Comparison of ENCODE assay signal across 20 mouse cellular contexts in the genomic region with DNA sequence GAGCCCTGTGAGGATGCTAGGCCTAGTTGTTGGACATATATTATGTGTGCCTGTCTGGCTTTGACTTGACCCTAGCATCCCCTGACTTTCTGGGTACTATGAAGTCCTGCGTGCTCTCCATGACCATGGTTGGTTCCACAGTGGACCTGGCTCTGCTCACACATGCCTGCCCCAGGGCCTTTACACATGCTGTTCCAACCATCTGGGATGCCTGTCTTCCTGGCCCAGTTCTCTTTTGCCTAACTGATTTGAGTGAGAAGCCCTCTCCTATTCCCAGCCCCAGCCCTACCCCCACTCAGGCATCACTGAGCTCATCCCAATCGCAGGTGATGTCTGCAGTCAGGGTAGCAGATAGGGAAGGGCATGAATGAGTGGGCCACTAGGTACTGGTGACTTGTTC. TPM values are rescaled to one million over a fixed set of nuclear protein-coding genes. Genes with fewer than 3 reads are reported as not detected.
A peak's percentile ranks its signal among the peaks of the same experiment; 100 is the strongest.
DNase-seq lines count a peak whose midpoint lies in the region; ATAC-seq lines count a peak whose summit lies in the region.
"Had no signal": no experiment of that assay in that cellular context is flagged by ENCODE, and none has a peak within 500 bp of the region (broad histone marks: within the 10 kb centered on the region; RNA-seq: fewer than 3 reads in every experiment).

No protein-coding gene starts in this region.

- 90% methylated on average over 2 of the region's 2 CpGs for WGBS in forebrain, embryonic 15.5 days
- 83% methylated on average over 2 of the region's 2 CpGs for WGBS in forebrain, embryonic 16.5 days
- WGBS in midbrain, embryonic 11.5 days = 90% methylated on average over 2 of the region's 2 CpGs
- 92% methylated on average over 2 of the region's 2 CpGs for WGBS in midbrain, embryonic 10.5 days

- no peak overlapping the region for H3K9ac ChIP-seq in forebrain, embryonic 15.5 days (replicated peaks)
- H3K9ac ChIP-seq in forebrain, embryonic 16.5 days (replicated peaks; ENCODE audit: low read depth, low read length) = no peak overlapping the region
- H3K9ac ChIP-seq in midbrain, embryonic 11.5 days (ENCODE audit: low read length) = no peak overlapping the region
- H3K9ac ChIP-seq: heart, embryonic 15.5 days; hindbrain, embryonic 13.5 days had no signal

- peak; percentile 51 to 56 for DNase-seq in cerebellum, postnatal 14 days
- DNase-seq in cerebellum, adult 9-11 months = no peak
- DNase-seq in midbrain, embryonic 11.5 days (ENCODE audit: low spot score, missing footprints) = peak; percentile 35
- DNase-seq in midbrain, embryonic 10.5 days (ENCODE audit: low spot score) = no peak
- DNase-seq: adrenal gland, postnatal 14 days; gastrocnemius, postnatal 14 days; heart, adult 2 months; heart, postnatal 14 days; kidney, adult 11 months had no signal

- no peak overlapping the region for H3K4me2 ChIP-seq in forebrain, embryonic 15.5 days (replicated peaks)
- H3K4me2 ChIP-seq in forebrain, embryonic 16.5 days (ENCODE audit: low read length) = no peak overlapping the region
- H3K4me2 ChIP-seq in midbrain, embryonic 11.5 days = no peak overlapping the region
- H3K4me2 ChIP-seq: heart, embryonic 11.5 days; heart, embryonic 15.5 days; hindbrain, embryonic 13.5 days had no signal

- H3K27ac ChIP-seq in forebrain, embryonic 15.5 days (replicated peaks) = peak overlapping the region; percentile 52
- H3K27ac ChIP-seq in forebrain, embryonic 16.5 days (ENCODE audit: low read length) = no peak overlapping the region
- H3K27ac ChIP-seq in midbrain, embryonic 11.5 days (ENCODE audit: low read depth, low read length) = no peak overlapping the region
- H3K27ac ChIP-seq in midbrain, embryonic 10.5 days (replicated peaks) = no peak overlapping the region
- H3K27ac ChIP-seq: embryonic facial prominence, embryonic 10.5 days; heart, adult 2 months; heart, embryonic 15.5 days; hindbrain, embryonic 13.5 days; hindbrain, postnatal 0 days had no signal

- no peak for ATAC-seq in forebrain, embryonic 15.5 days (replicated peaks)
- no peak for ATAC-seq in forebrain, embryonic 16.5 days
- ATAC-seq in midbrain, embryonic 11.5 days (ENCODE audit: low FRiP score) = no peak
- ATAC-seq: activated CD4-positive, CD25-positive, alpha-beta regulatory T cell, adult 4 months; hindbrain, postnatal 0 days; Patski had no signal

- H3K4me3 ChIP-seq in forebrain, embryonic 15.5 days = no peak overlapping the region
- no peak overlapping the region for H3K4me3 ChIP-seq in forebrain, embryonic 16.5 days (replicated peaks; ENCODE audit: low read length)
- no peak overlapping the region for H3K4me3 ChIP-seq in midbrain, embryonic 11.5 days (ENCODE audit: low read depth, low read length)
- H3K4me3 ChIP-seq in midbrain, embryonic 10.5 days = no peak overlapping the region
- H3K4me3 ChIP-seq: embryonic facial prominence, embryonic 10.5 days; heart, adult 2 months; heart, embryonic 15.5 days; hindbrain, embryonic 13.5 days had no signal

- H3K36me3 ChIP-seq in forebrain, embryonic 15.5 days = no peaks in the 10 kb centered on the region
- no peaks in the 10 kb centered on the region for H3K36me3 ChIP-seq in forebrain, embryonic 16.5 days (ENCODE audit: control insufficient read depth, insufficient read depth)
- no peaks in the 10 kb centered on the region for H3K36me3 ChIP-seq in midbrain, embryonic 11.5 days (ENCODE audit: control insufficient read depth, insufficient read depth, low read length)
- no peaks in the 10 kb centered on the region for H3K36me3 ChIP-seq in midbrain, embryonic 10.5 days
- H3K36me3 ChIP-seq: embryonic facial prominence, embryonic 10.5 days; heart, embryonic 15.5 days; hindbrain, embryonic 13.5 days had no signal

- H3K4me1 ChIP-seq in forebrain, embryonic 15.5 days = peaks cover 32% of the 10 kb centered on the region
- peaks cover 22% of the 10 kb centered on the region for H3K4me1 ChIP-seq in forebrain, embryonic 16.5 days (replicated peaks; ENCODE audit: control insufficient read depth, insufficient read depth, low read length)
- H3K4me1 ChIP-seq in midbrain, embryonic 11.5 days (ENCODE audit: control insufficient read depth, insufficient read depth, low read length) = peaks cover 3% of the 10 kb centered on the region
- H3K4me1 ChIP-seq in midbrain, embryonic 10.5 days = peaks cover 18% of the 10 kb centered on the region

- H3K27me3 ChIP-seq in forebrain, embryonic 15.5 days = peaks cover 19% of the 10 kb centered on the region
- peaks cover 18% of the 10 kb centered on the region for H3K27me3 ChIP-seq in forebrain, embryonic 16.5 days (replicated peaks; ENCODE audit: control insufficient read depth, insufficient read depth, low read length)
- H3K27me3 ChIP-seq in midbrain, embryonic 11.5 days (ENCODE audit: control insufficient read depth, insufficient read depth, low read length) = peaks cover 13% of the 10 kb centered on the region
- H3K27me3 ChIP-seq in midbrain, embryonic 10.5 days (ENCODE audit: low read depth, poor library complexity, severe bottlenecking) = peaks cover 37% of the 10 kb centered on the region
- H3K27me3 ChIP-seq: CH12.LX, Patski had no signal

- H3K9me3 ChIP-seq in forebrain, embryonic 15.5 days = no peaks in the 10 kb centered on the region
- no peaks in the 10 kb centered on the region for H3K9me3 ChIP-seq in forebrain, embryonic 16.5 days (ENCODE audit: control insufficient read depth, low read length)
- no peaks in the 10 kb centered on the region for H3K9me3 ChIP-seq in midbrain, embryonic 11.5 days (ENCODE audit: control insufficient read depth, low read length)
- H3K9me3 ChIP-seq in midbrain, embryonic 10.5 days (replicated peaks) = no peaks in the 10 kb centered on the region
- H3K9me3 ChIP-seq: embryonic facial prominence, embryonic 10.5 days; heart, embryonic 15.5 days; hindbrain, embryonic 13.5 days had no signal

RNA-seq across cellular contexts. Expression of a gene that starts 5.3 kb away (rescaled TPM):
- 2.7 and 4.2 TPM in 2 replicates for polyA plus RNA-seq in forebrain, embryonic 15.5 days (2015; fragmentation: Nextera tagmentation; extraction: Ambion mirVana)
- polyA plus RNA-seq in forebrain, embryonic 16.5 days (2015; fragmentation: Nextera tagmentation; extraction: Ambion mirVana) = 5.3 and 6.3 TPM in 2 replicates
- 0.14 TPM in 1 of 2 replicates, not detected in the other for polyA plus RNA-seq in midbrain, embryonic 11.5 days (2014; fragmentation: Nextera tagmentation; extraction: Ambion mirVana)
- polyA plus RNA-seq in midbrain, embryonic 10.5 days (2016; fragmentation: Nextera tagmentation; extraction: Ambion mirVana) = 0.10 and 0.21 TPM in 2 replicates

RNA-seq across cellular contexts. Expression of a gene that starts 19.8 kb away (rescaled TPM):
- polyA plus RNA-seq in forebrain, embryonic 15.5 days (2015; fragmentation: Nextera tagmentation; extraction: Ambion mirVana) = 0.47 and 1.2 TPM in 2 replicates
- polyA plus RNA-seq in forebrain, embryonic 16.5 days (2015; fragmentation: Nextera tagmentation; extraction: Ambion mirVana) = 0.39 and 0.46 TPM in 2 replicates
- polyA plus RNA-seq in midbrain, embryonic 11.5 days (2014; fragmentation: Nextera tagmentation; extraction: Ambion mirVana) = not detected in 2 replicates
- not detected in 2 replicates for polyA plus RNA-seq in midbrain, embryonic 10.5 days (2016; fragmentation: Nextera tagmentation; extraction: Ambion mirVana)
- polyA plus RNA-seq: activated CD4-positive, CD25-positive, alpha-beta regulatory T cell, adult 4 months; heart, embryonic 11.5 days; heart, embryonic 15.5 days; intestine, embryonic 14.5 days had no signal

RNA-seq across cellular contexts. Expression of a gene that starts 41.3 kb away (rescaled TPM):
- polyA plus RNA-seq in forebrain, embryonic 15.5 days (2015; fragmentation: Nextera tagmentation; extraction: Ambion mirVana) = 46.9 and 49.0 TPM in 2 replicates
- polyA plus RNA-seq in forebrain, embryonic 16.5 days (2015; fragmentation: Nextera tagmentation; extraction: Ambion mirVana) = 49.2 and 49.3 TPM in 2 replicates
- polyA plus RNA-seq in midbrain, embryonic 11.5 days (2014; fragmentation: Nextera tagmentation; extraction: Ambion mirVana) = 26.4 and 32.2 TPM in 2 replicates
- 59.4 and 59.7 TPM in 2 replicates for polyA plus RNA-seq in midbrain, embryonic 10.5 days (2016; fragmentation: Nextera tagmentation; extraction: Ambion mirVana)

RNA-seq across cellular contexts. Expression of a gene that starts 41.5 kb away (rescaled TPM):
- 22.4 and 23.0 TPM in 2 replicates for polyA plus RNA-seq in forebrain, embryonic 15.5 days (2015; fragmentation: Nextera tagmentation; extraction: Ambion mirVana)
- 21.2 and 26.9 TPM in 2 replicates for polyA plus RNA-seq in forebrain, embryonic 16.5 days (2015; fragmentation: Nextera tagmentation; extraction: Ambion mirVana)
- 7.9 and 8.9 TPM in 2 replicates for polyA plus RNA-seq in midbrain, embryonic 11.5 days (2014; fragmentation: Nextera tagmentation; extraction: Ambion mirVana)
- 16.0 and 16.2 TPM in 2 replicates for polyA plus RNA-seq in midbrain, embryonic 10.5 days (2016; fragmentation: Nextera tagmentation; extraction: Ambion mirVana)

RNA-seq across cellular contexts. Expression of a gene that starts 57.9 kb away (rescaled TPM):
- 48.2 and 52.8 TPM in 2 replicates for polyA plus RNA-seq in forebrain, embryonic 15.5 days (2015; fragmentation: Nextera tagmentation; extraction: Ambion mirVana)
- 43.4 and 44.1 TPM in 2 replicates for polyA plus RNA-seq in forebrain, embryonic 16.5 days (2015; fragmentation: Nextera tagmentation; extraction: Ambion mirVana)
- 5.1 and 5.2 TPM in 2 replicates for polyA plus RNA-seq in midbrain, embryonic 11.5 days (2014; fragmentation: Nextera tagmentation; extraction: Ambion mirVana)
- 2.2 and 4.8 TPM in 2 replicates for polyA plus RNA-seq in midbrain, embryonic 10.5 days (2016; fragmentation: Nextera tagmentation; extraction: Ambion mirVana)

Comparison
In these comparisons a context has a peak if more than half of its experiments do, and no peak if none do; other contexts are left out.
1. DNase-seq: peak in cerebellum, postnatal 14 days (2 of 2) and midbrain, embryonic 11.5 days (single experiment); none in cerebellum, adult 9-11 months (single experiment) and midbrain, embryonic 10.5 days (single experiment).